Mouse (Mus musculus) bone marrow, adult 2 months (tissue): ENCODE results near the gene D930020B18Rik.

Experiments used
- CTCF ChIP-seq: fragments of 200-500 bp; IDR thresholded peaks from 2 replicates; pipeline ENCODE4 v1.5.1; 2011; ENCODE audit warnings: low read length, control low read depth; ENCODE audit not compliant: control insufficient read depth, insufficient read depth
- POLR2A ChIP-seq: fragments of 200-500 bp; IDR thresholded peaks from 2 replicates; pipeline ENCODE4 v1.6.1; 2011; ENCODE audit warnings: low read depth, mild to moderate bottlenecking, control low read depth, low read length, borderline replicate concordance; ENCODE audit not compliant: control insufficient read depth

- TF ChIP-seq POLR2A (no peak), CTCF (no peak)
Measured at GRCm38 (mm10) chr10:121677019-121677418, 35.6 kb downstream of the D930020B18Rik start.
